Mouse (Mus musculus): ENCODE measurements at regions not wholly inside any gene's neighbourhood (a gene's known extent, or its start where the extent isn't known, plus 50 kb on each side); places are given as distances from the start of the nearest gene placed in this dataset.
A peak's percentile ranks its signal among the peaks of the same experiment; 100 is the strongest.

- DNase-seq (ENCODE audit: low spot score): no peak
Measured at GRCm38 (mm10) chr15:70489548-70489947, 3344.8 kb upstream of the Gm6569 start.

- DNase-seq (ENCODE audit: low spot score): no peak
Measured at GRCm38 (mm10) chr15:70507046-70507818, 3327.1 kb upstream of the Gm6569 start.

- DNase-seq (ENCODE audit: low spot score): no peak
Measured at GRCm38 (mm10) chr15:70520551-70520950, 3313.8 kb upstream of the Gm6569 start.

GRCm38 (mm10) chr15:70554773-70555582 is 3279.4 kb upstream of the Gm6569 start:
- no peak for DNase-seq (ENCODE audit: low spot score)

- no peak for DNase-seq (ENCODE audit: low spot score)
Measured at GRCm38 (mm10) chr15:70555583-70555894, 3278.8 kb upstream of the Gm6569 start.

DNA sequence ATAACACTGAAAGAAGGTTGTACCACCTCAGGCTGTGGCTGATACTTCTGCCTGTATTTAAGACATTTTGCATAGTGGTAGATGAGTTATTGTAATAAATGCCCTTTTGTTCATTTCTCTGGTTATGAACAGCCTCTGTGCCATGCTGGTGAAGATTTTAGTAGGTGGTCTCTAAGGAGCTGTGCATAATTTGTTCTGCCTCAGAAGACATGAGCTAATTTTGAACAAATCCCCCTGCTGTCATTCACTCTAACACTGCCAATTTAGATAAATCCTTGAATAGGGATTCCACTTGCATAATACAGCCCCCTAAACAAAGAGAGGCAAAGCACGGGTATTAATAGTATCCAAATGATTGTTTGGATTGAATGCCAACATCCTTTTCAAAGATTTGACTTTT is 3240.1 kb upstream of the Gm6569 start:
- no peak for DNase-seq (ENCODE audit: low spot score)

- no peak for DNase-seq (ENCODE audit: low spot score)
Measured at GRCm38 (mm10) chr15:70600762-70601489, 3233.4 kb upstream of the Gm6569 start.

DNA sequence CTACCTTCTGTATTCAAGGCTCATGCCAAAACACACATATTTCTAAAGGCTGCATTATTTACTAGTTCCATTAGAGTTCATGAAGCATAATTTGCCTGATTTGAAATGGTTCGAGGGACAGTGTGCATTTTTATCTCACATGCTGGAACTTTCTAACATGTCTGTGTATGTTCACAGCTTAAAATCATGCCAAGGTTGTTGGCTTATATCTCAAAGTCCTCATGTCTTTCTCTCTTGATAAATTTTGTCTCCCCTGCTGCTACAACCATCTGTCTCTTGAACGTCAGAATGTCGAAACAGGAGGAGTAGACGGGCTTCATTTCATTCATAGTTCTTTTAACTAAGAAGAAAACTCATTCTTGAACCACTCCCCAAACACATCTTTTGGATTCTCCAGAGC is 3229.1 kb upstream of the Gm6569 start:
- no peak for DNase-seq (ENCODE audit: low spot score)

- DNase-seq (ENCODE audit: low spot score): peak; percentile 6
Measured at GRCm38 (mm10) chr15:70606896-70607295, 3227.5 kb upstream of the Gm6569 start.

DNA sequence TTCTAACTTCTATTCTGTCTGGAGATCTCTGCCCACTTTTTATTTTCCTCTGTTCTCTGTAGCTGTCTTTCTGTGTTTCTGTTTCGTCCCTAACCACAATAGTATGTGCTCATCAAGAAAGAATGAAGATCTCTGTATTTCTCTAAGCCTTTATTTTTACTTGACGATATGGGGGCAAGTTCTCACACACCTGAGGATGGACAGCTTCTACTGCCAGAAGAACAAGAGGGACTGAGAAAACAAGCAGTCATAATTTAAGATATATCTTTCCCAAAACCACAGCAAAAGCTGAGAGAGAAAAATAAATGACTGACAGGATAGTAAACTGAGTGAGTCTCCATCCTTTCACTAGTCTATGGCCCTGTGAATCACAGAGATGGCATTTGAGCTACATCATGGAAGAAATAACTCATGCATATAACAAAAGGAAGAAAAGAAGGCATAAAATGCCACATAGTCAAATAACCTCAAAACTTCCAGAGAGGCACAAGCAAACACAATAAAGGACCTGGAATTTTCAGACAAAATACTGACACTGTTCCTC is 3216.2 kb upstream of the Gm6569 start:
- DNase-seq (ENCODE audit: low spot score): no peak

DNA sequence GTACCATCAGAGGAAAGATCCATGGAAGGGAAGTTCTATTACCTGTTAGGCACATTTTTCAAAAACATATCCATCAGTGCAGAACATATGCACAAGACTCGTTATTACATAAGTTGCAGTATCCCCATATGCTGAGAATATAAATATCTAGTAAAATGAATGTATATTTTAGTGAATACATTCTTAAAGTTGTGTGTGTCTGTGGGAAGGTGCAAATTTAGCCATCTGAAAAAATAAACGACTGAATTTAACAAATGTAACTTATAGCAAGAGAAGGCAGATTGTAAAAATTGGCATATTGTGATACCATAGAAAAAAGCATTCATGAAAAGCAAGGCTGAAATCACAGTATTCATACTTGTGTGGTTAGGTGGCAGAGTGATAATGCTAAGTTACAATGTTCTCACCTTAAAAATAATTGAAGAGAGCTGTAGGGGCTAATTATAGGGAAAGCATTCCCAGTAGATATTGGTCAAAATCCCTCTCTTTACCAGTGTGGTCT is 3193.3 kb upstream of the Gm6569 start:
- DNase-seq (ENCODE audit: low spot score): no peak

GRCm38 (mm10) chr15:70644447-70645202 is 3189.7 kb upstream of the Gm6569 start:
- no peak for DNase-seq (ENCODE audit: low spot score)

DNA sequence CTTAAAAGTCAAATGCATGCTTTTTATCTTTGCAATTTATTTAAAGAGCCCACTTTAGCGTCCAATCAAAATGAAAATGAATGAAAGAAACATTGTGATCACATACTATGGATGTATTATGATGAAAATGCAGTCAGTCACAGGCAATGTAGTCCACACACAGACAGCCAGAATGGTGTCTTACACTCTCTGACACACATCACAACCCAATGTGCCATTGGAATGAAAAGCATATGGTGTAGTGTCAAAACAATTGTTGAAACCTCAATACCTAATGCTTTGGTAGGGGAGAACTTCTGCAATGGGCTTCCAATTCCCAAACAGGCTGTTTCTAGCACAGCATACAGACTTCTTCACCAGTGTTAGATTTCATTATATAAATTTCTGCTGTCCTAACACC is 3158.8 kb upstream of the Gm6569 start:
- DNase-seq (ENCODE audit: low spot score): no peak

- DNase-seq (ENCODE audit: low spot score): no peak
Measured at GRCm38 (mm10) chr15:70704547-70704946, 3129.8 kb upstream of the Gm6569 start.

DNA sequence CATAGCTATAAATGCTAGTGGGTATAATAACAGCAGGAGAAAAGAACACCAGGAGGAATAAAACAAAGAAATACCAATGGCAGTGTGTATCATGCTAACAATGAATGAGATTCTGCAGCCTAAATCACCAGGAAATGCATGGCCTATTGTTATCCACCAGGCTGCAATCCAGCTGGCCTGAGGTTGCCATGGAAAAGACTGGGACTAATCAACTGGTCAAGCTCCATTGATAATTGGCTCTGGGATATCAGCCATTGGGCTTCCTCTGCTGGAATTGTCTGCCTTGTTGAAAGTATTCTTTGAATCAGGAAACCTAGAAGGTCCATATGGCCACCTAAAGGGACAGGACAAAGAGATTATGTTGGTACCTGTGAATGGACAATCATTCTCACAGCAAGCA is 3120.6 kb upstream of the Gm6569 start:
- DNase-seq (ENCODE audit: low spot score): no peak

DNA sequence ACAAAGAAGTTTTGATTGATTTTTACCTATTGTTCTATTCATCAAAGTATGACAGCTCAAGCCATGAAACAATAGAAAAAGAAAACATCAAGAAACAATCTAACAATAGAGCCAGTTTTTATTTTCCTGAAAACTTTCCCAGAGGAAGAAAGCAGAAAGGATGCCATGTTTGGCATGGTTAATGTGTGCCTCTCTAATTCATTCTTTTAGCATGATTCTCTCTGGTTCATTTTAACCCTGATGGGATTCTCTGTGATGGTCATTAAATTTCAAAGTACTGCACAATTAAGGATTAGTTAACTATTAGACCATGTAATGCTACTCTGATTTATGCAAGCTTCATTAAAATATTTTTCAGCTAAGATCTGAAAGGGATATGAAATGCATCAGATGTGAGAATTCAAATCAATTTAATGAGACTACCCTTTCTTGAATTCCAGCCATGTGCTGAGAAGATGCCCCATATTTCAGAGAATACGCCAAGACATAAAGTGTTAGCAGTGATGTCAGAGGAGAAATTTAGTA is 3106.9 kb upstream of the Gm6569 start:
- no peak for DNase-seq (ENCODE audit: low spot score)

GRCm38 (mm10) chr15:70727956-70728355 is 3106.4 kb upstream of the Gm6569 start:
- no peak for DNase-seq (ENCODE audit: low spot score)

GRCm38 (mm10) chr15:70744239-70744638 is 3090.1 kb upstream of the Gm6569 start:
- DNase-seq (ENCODE audit: low spot score): no peak

DNA sequence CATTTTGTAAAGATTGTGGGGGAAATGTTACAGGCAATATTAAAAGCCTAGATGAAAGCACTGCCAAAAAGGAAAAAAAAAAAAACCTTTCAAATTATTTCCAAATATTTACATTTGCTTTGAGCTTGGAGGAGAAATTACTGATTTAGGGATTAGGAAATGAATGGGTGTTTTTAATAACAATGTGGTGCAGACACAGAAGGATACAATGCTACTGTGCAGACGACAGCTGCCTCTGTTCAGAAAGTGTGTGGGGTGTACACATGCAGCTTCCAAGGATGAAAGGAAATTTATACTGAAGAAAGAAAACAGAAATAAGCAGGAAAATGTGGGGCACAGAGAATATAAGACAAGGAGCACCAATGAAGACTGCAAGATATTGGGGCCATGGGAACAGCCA is 3070.3 kb upstream of the Gm6569 start:
- no peak for DNase-seq (ENCODE audit: low spot score)

DNA sequence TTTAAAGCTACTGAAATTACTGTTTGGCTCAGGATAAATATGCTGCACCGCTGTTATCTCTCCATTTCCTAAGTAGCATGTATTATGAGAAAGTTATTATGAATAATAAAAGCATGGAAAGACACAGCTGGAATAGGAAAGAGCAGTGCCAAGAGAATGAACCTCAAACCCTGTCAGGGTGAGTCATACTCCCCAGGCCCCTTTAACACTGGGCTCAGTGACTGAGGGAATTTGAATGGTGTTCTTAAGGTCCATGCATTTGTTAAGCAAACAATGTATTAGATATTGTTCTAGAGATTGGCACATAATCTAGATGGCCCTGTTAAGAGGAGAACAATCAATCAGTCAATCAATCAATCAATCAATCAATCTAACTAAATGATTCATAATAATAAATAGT is 3069.8 kb upstream of the Gm6569 start:
- no peak for DNase-seq (ENCODE audit: low spot score)

DNA sequence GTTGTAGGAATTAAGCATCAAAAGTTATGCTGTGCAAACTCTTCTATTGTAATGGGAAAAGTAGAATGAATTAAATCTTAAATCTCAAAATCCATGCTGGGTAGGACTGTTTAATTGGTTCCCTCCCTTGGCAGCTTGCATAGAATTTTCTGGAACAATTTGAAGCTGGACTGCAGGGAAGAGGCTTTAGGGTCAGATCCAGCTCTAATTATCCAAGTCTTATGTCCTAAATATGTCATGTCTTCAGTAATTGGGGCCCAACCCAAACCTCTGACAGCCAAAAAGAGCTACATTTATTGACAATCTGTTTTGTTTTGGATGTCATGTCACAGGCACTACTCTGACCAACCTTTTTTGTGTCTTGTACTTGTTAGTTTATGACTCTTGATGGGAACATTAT is 3068.9 kb upstream of the Gm6569 start:
- no peak for DNase-seq (ENCODE audit: low spot score)
